Mouse (Mus musculus) small intestine, adult 2 months (tissue): Measurements from ENCODE around the gene Hsh2d. TPM values are rescaled to one million over a fixed set of nuclear protein-coding genes. Genes with fewer than 3 reads are reported as not detected.

Source experiments
- H3K27ac ChIP-seq: fragments of 200-500 bp; 2 replicates; pipeline ENCODE4 v1.5.1; 2012; ENCODE audit warnings: low read depth, low read length, control low read depth, inconsistent platforms; ENCODE audit not compliant: insufficient read depth
- H3K27me3 ChIP-seq: fragments of 200-500 bp; 2 replicates; pipeline ENCODE4 v1.6.1; 2012; ENCODE audit warnings: mild to moderate bottlenecking, moderate library complexity, low read length, inconsistent platforms; ENCODE audit not compliant: control insufficient read depth, insufficient read depth
- H3K36me3 ChIP-seq: fragments of 200-500 bp; 2 replicates; pipeline ENCODE4 v1.6.1; 2012; ENCODE audit warnings: mild to moderate bottlenecking, low read length, control low read depth, inconsistent platforms; ENCODE audit not compliant: control insufficient read depth, insufficient read depth
- H3K4me1 ChIP-seq: fragments of 200-500 bp; 2 replicates; pipeline ENCODE4 v1.6.1; 2012; ENCODE audit warnings: low read length, inconsistent platforms, mixed read lengths; ENCODE audit not compliant: control insufficient read depth, insufficient read depth, insufficient read length
- H3K4me3 ChIP-seq: fragments of 200-500 bp; 2 replicates; pipeline ENCODE4 v1.5.1; 2012; ENCODE audit warnings: low read depth, mild to moderate bottlenecking, control low read depth, inconsistent platforms, low read length, moderate library complexity
- CTCF ChIP-seq: fragments of 200-500 bp; IDR thresholded peaks from 2 replicates; pipeline ENCODE4 v1.5.1; 2012; ENCODE audit warnings: low read depth, mild to moderate bottlenecking, control low read depth, inconsistent platforms, low read length, moderate library complexity, mixed read lengths; ENCODE audit not compliant: insufficient replicate concordance, insufficient read length; ENCODE audit errors: extremely low read depth
- POLR2A ChIP-seq: fragments of 200-500 bp; IDR thresholded peaks from 2 replicates; pipeline ENCODE4 v1.6.1; 2012; ENCODE audit warnings: low read depth, mild to moderate bottlenecking, control low read depth, inconsistent platforms, low read length, moderate library complexity
- WGBS: fragments of 180-500 bp; shearing (Covaris S2); methylation state at CpG from one replicate; pipeline ENCODE4 v1.1.7; 2018; 5-methylcytosine and 5-hydroxymethylcytosine counted together
- polyA plus RNA-seq: library from polyadenylated mRNA; depleted of rRNA; stranded (reverse); fragments of >200 nt; gene quantifications from 2 replicates; pipeline ENCODE4 v1.2.3, GENCODE M21; 2012; rRNA removed

The Hsh2d gene
- 1.4 and 3.3 TPM in 2 replicates for polyA plus RNA-seq

- H3K27ac ChIP-seq = peak within 1 kb of the TSS; percentile 71
Measured at GRCm38 (mm10) chr8:72189417-72190214, at the start of gene Hsh2d. Hsh2d (plus strand) TSS chr8:72189638.

GRCm38 (mm10) chr8:72143256-72143824 is 46.1 kb upstream of the Hsh2d start:
- Histone ChIP-seq H3K27ac (no peak overlapping the region), H3K27me3 (no peaks in the 10 kb centered on the region), H3K4me3 (no peak overlapping the region), H3K4me1 (no peaks in the 10 kb centered on the region; the same call in 1 of the 2 replicates), H3K36me3 (peaks cover 63% of the 10 kb centered on the region)
- TF ChIP-seq CTCF = no peak
- TF ChIP-seq POLR2A = no peak
- WGBS = 94% methylated on average over 13 of the region's 13 CpGs

More at GRCm38 (mm10) chr8:72189417-72190214, at the start of gene Hsh2d:
- H3K4me3 ChIP-seq = peak within 1 kb of the TSS; percentile 59
- no peaks in the 10 kb centered on the region for H3K27me3 ChIP-seq
- 0 out of 2 replicates have a peak, but pooled peaks cover 3% of the 10 kb centered on the region for H3K36me3 ChIP-seq
- TF ChIP-seq POLR2A = peak; percentile 47
- peak; percentile 69; the same call in 1 of the 2 replicates for TF ChIP-seq CTCF
- H3K4me1 ChIP-seq = peaks cover 5% of the 10 kb centered on the region; the same call in 1 of the 2 replicates
- WGBS = 21% methylated on average over 12 of the region's 12 CpGs

GRCm38 (mm10) chr8:72144345-72144975 is 45.0 kb upstream of the Hsh2d start:
- Histone ChIP-seq H3K4me3 (no peak overlapping the region), H3K36me3 (peaks cover 62% of the 10 kb centered on the region), H3K27me3 (no peaks in the 10 kb centered on the region), H3K4me1 (no peaks in the 10 kb centered on the region), H3K27ac (no peak overlapping the region)
- 80% methylated on average over 5 of the region's 5 CpGs for WGBS
- TF ChIP-seq CTCF = no peak
- TF ChIP-seq POLR2A = no peak

- 86% methylated on average over 3 of the region's 3 CpGs for WGBS
- Histone ChIP-seq H3K4me3 (no peak overlapping the region), H3K4me1 (no peaks in the 10 kb centered on the region), H3K27me3 (no peaks in the 10 kb centered on the region), H3K27ac (no peak overlapping the region), H3K36me3 (peaks cover 65% of the 10 kb centered on the region)
- no peak for TF ChIP-seq CTCF
Measured at GRCm38 (mm10) chr8:72145511-72145910, 43.9 kb upstream of the Hsh2d start.

GRCm38 (mm10) chr8:72146056-72146455 is 43.4 kb upstream of the Hsh2d start:
- TF ChIP-seq CTCF = no peak
- TF ChIP-seq POLR2A = no peak
- no peak overlapping the region for H3K4me3 ChIP-seq
- 19% methylated on average over 1 of the region's 1 CpGs for WGBS
- H3K27me3 ChIP-seq = no peaks in the 10 kb centered on the region
- no peaks in the 10 kb centered on the region for H3K4me1 ChIP-seq
- peaks cover 65% of the 10 kb centered on the region for H3K36me3 ChIP-seq
- H3K27ac ChIP-seq = no peak overlapping the region

GRCm38 (mm10) chr8:72146556-72146955 is 42.9 kb upstream of the Hsh2d start:
- no peak overlapping the region for H3K4me3 ChIP-seq
- WGBS = 81% methylated on average over 3 of the region's 3 CpGs
- peaks cover 65% of the 10 kb centered on the region for H3K36me3 ChIP-seq
- H3K27me3 ChIP-seq = no peaks in the 10 kb centered on the region
- TF ChIP-seq CTCF = no peak
- TF ChIP-seq POLR2A = no peak
- no peak overlapping the region for H3K27ac ChIP-seq
- H3K4me1 ChIP-seq = no peaks in the 10 kb centered on the region

GRCm38 (mm10) chr8:72147266-72147665 is 42.2 kb upstream of the Hsh2d start:
- Histone ChIP-seq H3K36me3 (peaks cover 64% of the 10 kb centered on the region), H3K27me3 (no peaks in the 10 kb centered on the region), H3K27ac (no peak overlapping the region), H3K4me3 (no peak overlapping the region), H3K4me1 (no peaks in the 10 kb centered on the region)
- WGBS = 70% methylated on average over 2 of the region's 2 CpGs
- TF ChIP-seq CTCF (no peak), POLR2A (no peak)
